Mouse (Mus musculus) urinary bladder, adult 2 months (tissue): ENCODE measurements around the gene Plscr1. TPM values are rescaled to one million over a fixed set of nuclear protein-coding genes. Genes with fewer than 3 reads are reported as not detected.

Experiments used
- DNase-seq: peaks from one replicate; pipeline ENCODE4 v3.0.0; 2022; ENCODE audit warnings: low spot score
- polyA plus RNA-seq: library from polyadenylated mRNA; depleted of rRNA; stranded (reverse); fragments of >200 nt; gene quantifications from 2 replicates; pipeline ENCODE4 v1.2.3, GENCODE M21; 2012

Gene Plscr1
- polyA plus RNA-seq, 1 experiment = 9.5 TPM

- no peak for DNase-seq
Observed at GRCm38 (mm10) chr9:92253585-92254321, 4.2 kb downstream of the Plscr1 start.

- DNase-seq = no peak
Observed at GRCm38 (mm10) chr9:92260481-92261159, 11.1 kb downstream of the Plscr1 start.

GRCm38 (mm10) chr9:92265719-92266118, 16.2 kb downstream of the Plscr1 start:
- no peak for DNase-seq

- no peak for DNase-seq
Observed at GRCm38 (mm10) chr9:92266558-92267171, 17.1 kb downstream of the Plscr1 start.

DNA sequence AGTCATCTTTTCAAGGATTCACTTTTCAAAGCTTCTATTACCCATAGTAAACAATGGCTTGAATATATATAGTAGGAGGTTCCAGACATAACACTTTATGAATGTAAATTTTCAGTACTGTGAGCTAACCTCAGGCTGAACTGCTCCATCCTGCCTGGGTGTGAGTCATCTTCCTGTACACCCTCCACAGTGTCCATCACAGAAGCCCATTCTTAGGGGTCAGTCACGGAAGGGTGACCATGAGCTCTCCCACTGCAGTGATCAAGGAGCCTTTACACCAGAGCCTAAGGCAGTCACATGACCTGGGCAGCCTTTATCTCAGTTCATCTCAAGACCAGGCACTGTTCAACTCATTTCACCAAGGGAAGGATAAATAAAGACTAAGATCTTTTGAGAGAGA, 18.2 kb downstream of the Plscr1 start:
- no peak for DNase-seq

DNA sequence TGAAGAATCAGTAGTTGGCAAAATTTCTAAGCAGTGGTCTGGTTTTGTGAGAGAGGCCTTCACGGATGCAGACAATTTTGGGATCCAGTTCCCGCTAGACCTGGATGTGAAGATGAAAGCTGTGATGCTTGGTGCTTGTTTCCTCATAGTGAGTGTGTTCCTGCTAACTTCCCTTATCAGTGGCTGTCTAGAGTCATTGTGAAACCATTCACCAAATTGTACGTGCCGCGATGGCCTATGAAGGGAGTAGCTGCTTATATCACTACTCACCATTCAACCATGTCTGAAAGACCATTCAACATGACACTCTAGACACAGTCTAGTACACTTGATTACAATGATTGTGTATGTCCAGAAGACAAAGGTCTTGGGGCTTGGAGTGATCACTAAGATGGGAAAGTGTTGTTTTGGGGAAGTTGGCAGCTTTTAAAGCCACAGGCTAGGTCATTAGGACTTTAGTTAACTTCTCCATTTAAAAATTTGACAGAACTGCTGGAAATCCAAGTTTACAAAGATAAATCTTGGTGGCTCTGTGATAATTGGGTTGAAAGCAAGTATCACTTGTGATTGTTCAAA, 20.4 kb downstream of the Plscr1 start:
- no peak for DNase-seq

DNA sequence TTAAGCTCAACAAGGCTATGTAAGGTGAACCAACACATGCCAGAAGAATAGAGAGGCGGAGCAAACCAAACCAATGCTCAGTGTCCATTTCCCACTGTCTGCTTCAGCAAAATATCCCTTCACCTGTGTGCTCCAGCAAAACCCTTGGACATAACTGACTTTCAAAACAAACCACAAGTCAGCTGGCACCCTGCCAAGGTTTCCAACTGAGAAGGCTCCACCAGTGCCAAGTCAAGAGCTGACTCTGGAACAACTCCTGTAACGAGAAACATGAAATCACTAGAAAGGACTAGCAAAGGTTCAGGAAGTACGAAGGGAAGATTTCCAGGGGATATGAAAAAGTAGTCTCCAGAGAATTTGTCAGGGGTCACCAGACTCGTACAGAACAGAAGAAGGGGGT, 21.4 kb downstream of the Plscr1 start:
- peak; percentile 27 for DNase-seq

DNA sequence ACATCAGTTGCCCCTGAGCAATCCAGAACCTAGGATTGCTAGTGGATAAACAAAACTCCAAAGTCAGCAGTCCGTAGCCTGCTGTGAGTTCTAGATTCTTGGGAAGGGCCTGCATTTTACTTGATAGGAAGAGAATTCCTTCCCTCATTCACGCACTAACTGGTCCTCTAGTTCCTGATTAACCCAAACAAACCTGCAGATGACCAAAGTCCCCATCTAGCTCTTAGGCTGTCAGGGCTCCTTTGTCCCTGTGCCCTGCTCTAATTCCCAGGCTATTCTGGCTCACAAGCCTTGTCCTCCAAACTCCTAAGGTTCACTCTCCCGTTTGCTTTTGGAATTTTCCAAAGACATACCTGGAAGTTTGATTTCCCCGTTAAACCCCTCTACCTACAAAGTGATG, 23.1 kb downstream of the Plscr1 start:
- no peak for DNase-seq

DNA sequence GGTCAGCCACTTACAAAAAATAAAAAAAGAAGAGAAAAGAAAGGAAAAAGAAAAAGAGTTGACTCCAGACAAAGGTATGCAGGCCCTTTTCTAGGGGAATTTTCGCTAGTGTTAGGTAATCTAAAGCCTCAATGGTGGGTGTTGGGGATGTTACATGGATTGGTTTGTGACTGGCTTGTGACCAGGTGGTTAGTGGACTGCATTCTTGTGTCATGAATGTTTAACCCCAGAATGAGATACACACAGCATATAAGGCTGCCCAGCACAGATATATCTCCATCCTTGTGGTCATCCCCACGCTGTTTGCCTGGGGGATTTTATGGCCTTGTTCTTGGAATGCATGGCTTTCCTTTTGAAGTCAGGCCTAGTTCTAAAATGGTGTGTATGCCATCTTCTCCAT, 23.7 kb downstream of the Plscr1 start:
- no peak for DNase-seq

- DNase-seq = no peak
Observed at GRCm38 (mm10) chr9:92273956-92274762, 24.6 kb downstream of the Plscr1 start.

- DNase-seq = no peak
Observed at GRCm38 (mm10) chr9:92275486-92276207, 26.1 kb downstream of the Plscr1 start, which contains the start of gene Plscr2. Plscr2 (plus strand) TSS chr9:92275602.

- no peak for DNase-seq
Observed at GRCm38 (mm10) chr9:92276360-92276759, 26.8 kb downstream of the Plscr1 start.

- DNase-seq = no peak
Observed at GRCm38 (mm10) chr9:92280048-92280447, 30.5 kb downstream of the Plscr1 start.

DNA sequence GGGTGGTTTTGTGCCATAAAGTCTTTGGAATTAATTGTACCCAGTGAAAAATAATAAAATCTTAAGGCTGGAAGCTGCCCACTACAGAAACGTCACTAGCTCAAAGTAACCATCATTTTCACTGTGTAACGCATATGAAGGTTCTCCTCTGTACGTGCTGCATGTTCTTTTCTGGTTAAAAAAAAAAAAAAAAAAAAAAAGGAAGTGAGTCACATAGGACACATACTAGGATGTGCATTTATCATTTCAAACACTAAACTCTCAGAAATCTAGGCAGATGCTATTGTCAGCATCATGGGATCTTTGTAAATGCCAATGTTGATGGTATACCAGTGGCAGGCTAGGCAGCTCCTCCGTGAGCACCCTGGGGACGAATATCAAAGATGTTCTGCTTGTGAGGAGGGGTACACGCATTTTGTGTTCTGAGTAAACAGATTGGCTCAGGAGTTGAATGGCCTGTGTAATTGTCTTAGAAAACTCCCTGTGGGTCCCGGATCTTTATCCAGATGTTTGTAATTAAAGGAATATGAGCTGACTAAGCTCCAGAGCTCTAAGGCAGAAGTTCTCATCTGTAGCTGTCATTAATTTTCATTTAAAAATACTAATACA, 33.1 kb downstream of the Plscr1 start:
- no peak for DNase-seq

- DNase-seq = no peak
Observed at GRCm38 (mm10) chr9:92289675-92290074, 40.1 kb downstream of the Plscr1 start.

GRCm38 (mm10) chr9:92292169-92292568, 42.6 kb downstream of the Plscr1 start:
- no peak for DNase-seq

DNA sequence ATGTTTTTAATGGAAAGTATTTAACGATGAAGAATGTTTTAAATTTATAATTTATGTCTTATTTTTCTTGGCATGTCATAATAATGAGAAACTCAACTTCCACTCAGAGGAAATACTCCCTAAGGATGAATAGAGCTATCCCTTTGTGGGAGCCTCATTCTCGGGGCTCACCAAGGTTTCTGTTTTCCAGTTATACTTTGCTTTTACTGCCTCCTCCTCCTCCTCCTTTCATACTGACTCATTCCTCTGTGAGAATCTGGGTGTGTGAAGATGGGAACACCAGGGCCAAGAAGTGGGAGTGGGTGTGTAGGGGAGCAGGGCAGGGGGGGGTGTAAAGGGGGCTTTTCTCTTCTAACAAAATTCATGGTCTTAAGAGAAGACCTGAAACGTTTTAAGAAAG, 43.4 kb downstream of the Plscr1 start:
- no peak for DNase-seq

GRCm38 (mm10) chr9:92293560-92294548, 44.3 kb downstream of the Plscr1 start:
- no peak for DNase-seq

DNA sequence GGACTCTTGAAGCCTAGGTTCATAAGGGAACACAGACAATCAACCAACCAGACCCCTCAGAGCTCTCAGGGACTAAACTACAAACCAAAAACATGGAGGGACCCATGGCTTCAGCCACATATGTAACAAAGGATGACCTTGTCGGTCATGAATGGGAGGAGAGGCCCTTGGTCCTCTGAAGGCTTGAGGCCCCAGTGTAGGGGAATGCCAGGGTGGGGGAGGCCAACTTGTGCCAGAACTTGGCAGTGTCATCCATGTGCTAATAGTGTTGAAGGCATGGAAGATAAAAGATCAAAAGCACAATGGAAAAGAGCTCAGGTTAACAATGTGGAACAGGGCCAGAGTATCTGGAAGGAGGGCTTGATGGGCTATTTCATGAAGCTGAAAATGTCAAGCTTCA, 48.7 kb downstream of the Plscr1 start:
- no peak for DNase-seq
